Mouse (Mus musculus) testis, adult 2 months (tissue): ENCODE data around the gene Aldh1a1.

ENCODE experiments used
- CTCF ChIP-seq: fragments of 200-500 bp; IDR thresholded peaks from 2 replicates; pipeline ENCODE4 v1.5.1; 2012; ENCODE audit warnings: low read depth, mild to moderate bottlenecking, inconsistent platforms, low read length, moderate library complexity; ENCODE audit not compliant: control insufficient read depth, insufficient read depth, insufficient replicate concordance
- POLR2A ChIP-seq: fragments of 200-500 bp; IDR thresholded peaks from 2 replicates; pipeline ENCODE4 v1.6.1; 2012; ENCODE audit warnings: low read depth, mild to moderate bottlenecking, inconsistent platforms, low read length, moderate library complexity; ENCODE audit not compliant: control insufficient read depth

- TF ChIP-seq CTCF (no peak), POLR2A (no peak)
These were observed 67.4 kb downstream of the Aldh1a1 start for GRCm38 (mm10) chr19:20559952-20560351.
